Mouse (Mus musculus): ENCODE measurements around the gene Selenok. TPM values are rescaled to one million over a fixed set of nuclear protein-coding genes. Genes with fewer than 3 reads are reported as not detected.

The Selenok gene
- polyA plus RNA-seq, 1 experiment from 2014 or later: 239 TPM

GRCm38 (mm10) chr14:29987739-29988138, 19.6 kb downstream of the Selenok start:
- H3K9me3 ChIP-seq (ENCODE audit: control insufficient read depth, low read length): no peaks in the 10 kb centered on the region
- peaks cover 50% of the 10 kb centered on the region for H3K36me3 ChIP-seq (ENCODE audit: control insufficient read depth, insufficient read depth, low read length)
- no peak overlapping the region for H3K4me2 ChIP-seq (ENCODE audit: low read depth, low read length)
- H3K4me1 ChIP-seq (ENCODE audit: control insufficient read depth, insufficient read depth, low read length): no peaks in the 10 kb centered on the region
- ATAC-seq: no peak
- H3K9ac ChIP-seq (ENCODE audit: low read depth, low read length): no peak overlapping the region
- H3K27ac ChIP-seq (ENCODE audit: low read length): no peak overlapping the region
- H3K4me3 ChIP-seq (ENCODE audit: low read length): no peak overlapping the region
- WGBS: 96% methylated on average over 9 of the region's 9 CpGs
- H3K27me3 ChIP-seq (replicated peaks; ENCODE audit: control insufficient read depth, insufficient read depth, low read length): no peaks in the 10 kb centered on the region

GRCm38 (mm10) chr14:29988337-29988736, 20.2 kb downstream of the Selenok start:
- H3K36me3 ChIP-seq (ENCODE audit: control insufficient read depth, insufficient read depth, low read length): peaks cover 50% of the 10 kb centered on the region
- 94% methylated on average over 4 of the region's 4 CpGs for WGBS
- H3K4me1 ChIP-seq (ENCODE audit: control insufficient read depth, insufficient read depth, low read length): no peaks in the 10 kb centered on the region
- no peak overlapping the region for H3K9ac ChIP-seq (ENCODE audit: low read depth, low read length)
- no peaks in the 10 kb centered on the region for H3K27me3 ChIP-seq (replicated peaks; ENCODE audit: control insufficient read depth, insufficient read depth, low read length)
- H3K4me3 ChIP-seq (ENCODE audit: low read length): no peak overlapping the region
- ATAC-seq: no peak
- H3K9me3 ChIP-seq (ENCODE audit: control insufficient read depth, low read length): no peaks in the 10 kb centered on the region
- no peak overlapping the region for H3K4me2 ChIP-seq (ENCODE audit: low read depth, low read length)
- H3K27ac ChIP-seq (ENCODE audit: low read length): no peak overlapping the region

GRCm38 (mm10) chr14:29994976-29995375, 26.9 kb downstream of the Selenok start:
- no peak for ATAC-seq
- H3K4me2 ChIP-seq (ENCODE audit: low read depth, low read length): no peak overlapping the region
- 91% methylated on average over 4 of the region's 4 CpGs for WGBS
- H3K4me1 ChIP-seq (ENCODE audit: control insufficient read depth, insufficient read depth, low read length): peaks cover 14% of the 10 kb centered on the region
- no peaks in the 10 kb centered on the region for H3K9me3 ChIP-seq (ENCODE audit: control insufficient read depth, low read length)
- no peak overlapping the region for H3K4me3 ChIP-seq (ENCODE audit: low read length)
- no peaks in the 10 kb centered on the region for H3K27me3 ChIP-seq (replicated peaks; ENCODE audit: control insufficient read depth, insufficient read depth, low read length)
- H3K36me3 ChIP-seq (ENCODE audit: control insufficient read depth, insufficient read depth, low read length): peaks cover 31% of the 10 kb centered on the region
- H3K9ac ChIP-seq (ENCODE audit: low read depth, low read length): no peak overlapping the region
- no peak overlapping the region for H3K27ac ChIP-seq (ENCODE audit: low read length)

GRCm38 (mm10) chr14:29996000-29996751, 28.1 kb downstream of the Selenok start:
- peaks cover 25% of the 10 kb centered on the region for H3K36me3 ChIP-seq (ENCODE audit: control insufficient read depth, insufficient read depth, low read length)
- H3K9me3 ChIP-seq (ENCODE audit: control insufficient read depth, low read length): no peaks in the 10 kb centered on the region
- no peak overlapping the region for H3K4me2 ChIP-seq (ENCODE audit: low read depth, low read length)
- WGBS: 77% methylated on average over 11 of the region's 11 CpGs
- H3K27ac ChIP-seq (ENCODE audit: low read length): peak overlapping the region; percentile 64
- no peaks in the 10 kb centered on the region for H3K27me3 ChIP-seq (replicated peaks; ENCODE audit: control insufficient read depth, insufficient read depth, low read length)
- H3K4me3 ChIP-seq (ENCODE audit: low read length): no peak overlapping the region
- H3K9ac ChIP-seq (ENCODE audit: low read depth, low read length): no peak overlapping the region
- H3K4me1 ChIP-seq (ENCODE audit: control insufficient read depth, insufficient read depth, low read length): peaks cover 14% of the 10 kb centered on the region
- peak; percentile 94 for ATAC-seq

- no peak for ATAC-seq
- H3K36me3 ChIP-seq (ENCODE audit: control insufficient read depth, insufficient read depth, low read length): peaks cover 18% of the 10 kb centered on the region
- H3K4me1 ChIP-seq (ENCODE audit: control insufficient read depth, insufficient read depth, low read length): peaks cover 14% of the 10 kb centered on the region
- no peak overlapping the region for H3K27ac ChIP-seq (ENCODE audit: low read length)
- no peak overlapping the region for H3K9ac ChIP-seq (ENCODE audit: low read depth, low read length)
- no peak overlapping the region for H3K4me3 ChIP-seq (ENCODE audit: low read length)
- H3K4me2 ChIP-seq (ENCODE audit: low read depth, low read length): no peak overlapping the region
- H3K27me3 ChIP-seq (replicated peaks; ENCODE audit: control insufficient read depth, insufficient read depth, low read length): no peaks in the 10 kb centered on the region
- H3K9me3 ChIP-seq (ENCODE audit: control insufficient read depth, low read length): no peaks in the 10 kb centered on the region
Observed at GRCm38 (mm10) chr14:29997345-29997744, 29.2 kb downstream of the Selenok start.

- 68% methylated on average over 13 of the region's 13 CpGs for WGBS
- no peaks in the 10 kb centered on the region for H3K9me3 ChIP-seq (ENCODE audit: control insufficient read depth, low read length)
- no peaks in the 10 kb centered on the region for H3K27me3 ChIP-seq (replicated peaks; ENCODE audit: control insufficient read depth, insufficient read depth, low read length)
- H3K4me3 ChIP-seq (ENCODE audit: low read length): no peak overlapping the region
- H3K4me1 ChIP-seq (ENCODE audit: control insufficient read depth, insufficient read depth, low read length): peaks cover 14% of the 10 kb centered on the region
- H3K9ac ChIP-seq (ENCODE audit: low read depth, low read length): no peak overlapping the region
- no peak for ATAC-seq
- peaks cover 10% of the 10 kb centered on the region; the same call in 1 of the 2 replicates for H3K36me3 ChIP-seq (ENCODE audit: control insufficient read depth, insufficient read depth, low read length)
- H3K27ac ChIP-seq (ENCODE audit: low read length): no peak overlapping the region
- H3K4me2 ChIP-seq (ENCODE audit: low read depth, low read length): no peak overlapping the region
Observed at GRCm38 (mm10) chr14:29998747-29999474, 30.8 kb downstream of the Selenok start.

GRCm38 (mm10) chr14:29999475-29999811, 31.3 kb downstream of the Selenok start:
- H3K9me3 ChIP-seq (ENCODE audit: control insufficient read depth, low read length): no peaks in the 10 kb centered on the region
- peaks cover 14% of the 10 kb centered on the region for H3K4me1 ChIP-seq (ENCODE audit: control insufficient read depth, insufficient read depth, low read length)
- no peaks in the 10 kb centered on the region for H3K27me3 ChIP-seq (replicated peaks; ENCODE audit: control insufficient read depth, insufficient read depth, low read length)
- peaks cover 6% of the 10 kb centered on the region; the same call in 1 of the 2 replicates for H3K36me3 ChIP-seq (ENCODE audit: control insufficient read depth, insufficient read depth, low read length)
- peak; percentile 45; the same call in 1 of the 2 replicates for ATAC-seq
- 68% methylated on average over 3 of the region's 3 CpGs for WGBS
- no peak overlapping the region for H3K4me2 ChIP-seq (ENCODE audit: low read depth, low read length)
- no peak overlapping the region for H3K27ac ChIP-seq (ENCODE audit: low read length)
- H3K4me3 ChIP-seq (ENCODE audit: low read length): no peak overlapping the region
- no peak overlapping the region for H3K9ac ChIP-seq (ENCODE audit: low read depth, low read length)

- WGBS: 9% methylated on average over 54 of the region's 54 CpGs
- peak; percentile 90 for ATAC-seq
- H3K36me3 ChIP-seq (ENCODE audit: control insufficient read depth, insufficient read depth, low read length): no peaks in the 10 kb centered on the region
- peak within 1 kb of the TSS; percentile 68 for H3K4me2 ChIP-seq (ENCODE audit: low read depth, low read length)
- peak within 1 kb of the TSS; percentile 45 for H3K4me3 ChIP-seq (ENCODE audit: low read length)
- H3K9ac ChIP-seq (ENCODE audit: low read depth, low read length): peak within 1 kb of the TSS; percentile 42
- 0 out of 2 replicates have a peak within 1 kb of the TSS, but pooled peaks have one; percentile 15 for H3K27ac ChIP-seq (ENCODE audit: low read length)
- peaks cover 5% of the 10 kb centered on the region; the same call in 1 of the 2 replicates for H3K27me3 ChIP-seq (replicated peaks; ENCODE audit: control insufficient read depth, insufficient read depth, low read length)
- no peaks in the 10 kb centered on the region for H3K9me3 ChIP-seq (ENCODE audit: control insufficient read depth, low read length)
- H3K4me1 ChIP-seq (ENCODE audit: control insufficient read depth, insufficient read depth, low read length): peaks cover 17% of the 10 kb centered on the region
Observed at GRCm38 (mm10) chr14:30008733-30009575, 40.8 kb downstream of the Selenok start, which contains the start of the genes Il17rb and Chdh. Gene Il17rb (minus strand): TSS chr14:30008896. Gene Chdh (plus strand): TSS chr14:30009023.

Measured in intestine, embryonic 16.5 days (tissue).